Mouse (Mus musculus): ENCODE data around the gene Snap25. TPM values are rescaled to one million over a fixed set of nuclear protein-coding genes. Genes with fewer than 3 reads are reported as not detected.

The Snap25 gene
- polyA plus RNA-seq, 1 experiment from 2014 or later: 169 TPM

GRCm38 (mm10) chr2:136678321-136679161, 34.7 kb upstream of the Snap25 start:
- H3K9ac ChIP-seq (replicated peaks; ENCODE audit: low read depth, low read length): peak overlapping the region; percentile 80
- peak overlapping the region; percentile 95 for H3K4me2 ChIP-seq (ENCODE audit: low read length)
- 2% methylated on average over 44 of the region's 44 CpGs for WGBS
- no peaks in the 10 kb centered on the region for H3K36me3 ChIP-seq (ENCODE audit: control insufficient read depth, insufficient read depth)
- peaks cover 26% of the 10 kb centered on the region for H3K4me1 ChIP-seq (replicated peaks; ENCODE audit: control insufficient read depth, insufficient read depth, low read length)
- peak overlapping the region; percentile 66 for H3K4me3 ChIP-seq (replicated peaks; ENCODE audit: low read length)
- no peaks in the 10 kb centered on the region for H3K27me3 ChIP-seq (replicated peaks; ENCODE audit: control insufficient read depth, insufficient read depth, low read length)
- H3K9me3 ChIP-seq (ENCODE audit: control insufficient read depth, low read length): no peaks in the 10 kb centered on the region
- peak; percentile 87 for ATAC-seq
- peak overlapping the region; percentile 69; the same call in 1 of the 2 replicates for H3K27ac ChIP-seq (ENCODE audit: low read length)

GRCm38 (mm10) chr2:136679280-136680221, 33.7 kb upstream of the Snap25 start:
- no peak overlapping the region for H3K27ac ChIP-seq (ENCODE audit: low read length)
- H3K9me3 ChIP-seq (ENCODE audit: control insufficient read depth, low read length): no peaks in the 10 kb centered on the region
- peak; percentile 75 for ATAC-seq

GRCm38 (mm10) chr2:136682146-136682860, 30.9 kb upstream of the Snap25 start:
- no peak for ATAC-seq
- Histone ChIP-seq H3K9me3 (ENCODE audit: control insufficient read depth, low read length) (no peaks in the 10 kb centered on the region), H3K27me3 (replicated peaks; ENCODE audit: control insufficient read depth, insufficient read depth, low read length) (no peaks in the 10 kb centered on the region), H3K4me2 (ENCODE audit: low read length) (no peak overlapping the region), H3K36me3 (ENCODE audit: control insufficient read depth, insufficient read depth) (no peaks in the 10 kb centered on the region), H3K4me1 (replicated peaks; ENCODE audit: control insufficient read depth, insufficient read depth, low read length) (peaks cover 23% of the 10 kb centered on the region), H3K4me3 (replicated peaks; ENCODE audit: low read length) (no peak overlapping the region), H3K27ac (ENCODE audit: low read length) (no peak overlapping the region), H3K9ac (replicated peaks; ENCODE audit: low read depth, low read length) (no peak overlapping the region)
- 59% methylated on average over 11 of the region's 11 CpGs for WGBS

More at GRCm38 (mm10) chr2:136679280-136680221, 33.7 kb upstream of the Snap25 start:
- under 1% methylated on average over 24 of the region's 24 CpGs for WGBS
- peak overlapping the region; percentile 66 for H3K4me3 ChIP-seq (replicated peaks; ENCODE audit: low read length)
- peak overlapping the region; percentile 80 for H3K9ac ChIP-seq (replicated peaks; ENCODE audit: low read depth, low read length)
- no peaks in the 10 kb centered on the region for H3K36me3 ChIP-seq (ENCODE audit: control insufficient read depth, insufficient read depth)
- peaks cover 24% of the 10 kb centered on the region for H3K4me1 ChIP-seq (replicated peaks; ENCODE audit: control insufficient read depth, insufficient read depth, low read length)
- no peaks in the 10 kb centered on the region for H3K27me3 ChIP-seq (replicated peaks; ENCODE audit: control insufficient read depth, insufficient read depth, low read length)
- peak overlapping the region; percentile 95 for H3K4me2 ChIP-seq (ENCODE audit: low read length)

GRCm38 (mm10) chr2:136686195-136686594, 27.1 kb upstream of the Snap25 start:
- no peak overlapping the region for H3K4me3 ChIP-seq (replicated peaks; ENCODE audit: low read length)
- H3K27me3 ChIP-seq (replicated peaks; ENCODE audit: control insufficient read depth, insufficient read depth, low read length): no peaks in the 10 kb centered on the region
- no peaks in the 10 kb centered on the region for H3K36me3 ChIP-seq (ENCODE audit: control insufficient read depth, insufficient read depth)
- no peak overlapping the region for H3K9ac ChIP-seq (replicated peaks; ENCODE audit: low read depth, low read length)
- peak; percentile 54 for ATAC-seq
- H3K4me1 ChIP-seq (replicated peaks; ENCODE audit: control insufficient read depth, insufficient read depth, low read length): 0 out of 2 replicates have a peak, but pooled peaks cover 2% of the 10 kb centered on the region
- no peak overlapping the region for H3K27ac ChIP-seq (ENCODE audit: low read length)
- 32% methylated on average over 3 of the region's 3 CpGs for WGBS
- no peaks in the 10 kb centered on the region for H3K9me3 ChIP-seq (ENCODE audit: control insufficient read depth, low read length)
- H3K4me2 ChIP-seq (ENCODE audit: low read length): no peak overlapping the region

- 82% methylated on average over 4 of the region's 4 CpGs for WGBS
- Histone ChIP-seq H3K4me3 (replicated peaks; ENCODE audit: low read length) (no peak overlapping the region), H3K4me2 (ENCODE audit: low read length) (no peak overlapping the region), H3K9ac (replicated peaks; ENCODE audit: low read depth, low read length) (no peak overlapping the region), H3K36me3 (ENCODE audit: control insufficient read depth, insufficient read depth) (no peaks in the 10 kb centered on the region), H3K27me3 (replicated peaks; ENCODE audit: control insufficient read depth, insufficient read depth, low read length) (no peaks in the 10 kb centered on the region), H3K27ac (ENCODE audit: low read length) (no peak overlapping the region), H3K9me3 (ENCODE audit: control insufficient read depth, low read length) (no peaks in the 10 kb centered on the region), H3K4me1 (replicated peaks; ENCODE audit: control insufficient read depth, insufficient read depth, low read length) (0 out of 2 replicates have a peak, but pooled peaks cover under 1% of the 10 kb centered on the region)
- no peak for ATAC-seq
Measured at GRCm38 (mm10) chr2:136687316-136687715, 25.9 kb upstream of the Snap25 start.

- Histone ChIP-seq H3K9me3 (ENCODE audit: control insufficient read depth, low read length) (no peaks in the 10 kb centered on the region), H3K4me3 (replicated peaks; ENCODE audit: low read length) (no peak overlapping the region), H3K4me2 (ENCODE audit: low read length) (no peak overlapping the region), H3K27me3 (replicated peaks; ENCODE audit: control insufficient read depth, insufficient read depth, low read length) (no peaks in the 10 kb centered on the region), H3K4me1 (replicated peaks; ENCODE audit: control insufficient read depth, insufficient read depth, low read length) (no peaks in the 10 kb centered on the region), H3K27ac (ENCODE audit: low read length) (no peak overlapping the region), H3K36me3 (ENCODE audit: control insufficient read depth, insufficient read depth) (no peaks in the 10 kb centered on the region), H3K9ac (replicated peaks; ENCODE audit: low read depth, low read length) (no peak overlapping the region)
- no peak for ATAC-seq
- WGBS: 68% methylated on average over 4 of the region's 4 CpGs
Measured at GRCm38 (mm10) chr2:136689476-136689875, 23.8 kb upstream of the Snap25 start.

GRCm38 (mm10) chr2:136691681-136692080, 21.6 kb upstream of the Snap25 start:
- H3K4me1 ChIP-seq (replicated peaks; ENCODE audit: control insufficient read depth, insufficient read depth, low read length): no peaks in the 10 kb centered on the region
- H3K4me3 ChIP-seq (replicated peaks; ENCODE audit: low read length): no peak overlapping the region
- H3K27me3 ChIP-seq (replicated peaks; ENCODE audit: control insufficient read depth, insufficient read depth, low read length): no peaks in the 10 kb centered on the region
- no peak overlapping the region for H3K9ac ChIP-seq (replicated peaks; ENCODE audit: low read depth, low read length)
- H3K36me3 ChIP-seq (ENCODE audit: control insufficient read depth, insufficient read depth): no peaks in the 10 kb centered on the region
- no peak overlapping the region for H3K4me2 ChIP-seq (ENCODE audit: low read length)
- 69% methylated on average over 1 of the region's 1 CpGs for WGBS
- no peak overlapping the region for H3K27ac ChIP-seq (ENCODE audit: low read length)
- H3K9me3 ChIP-seq (ENCODE audit: control insufficient read depth, low read length): no peaks in the 10 kb centered on the region
- no peak for ATAC-seq

- H3K36me3 ChIP-seq (ENCODE audit: control insufficient read depth, insufficient read depth): no peaks in the 10 kb centered on the region
- H3K27ac ChIP-seq (ENCODE audit: low read length): no peak overlapping the region
- H3K9ac ChIP-seq (replicated peaks; ENCODE audit: low read depth, low read length): no peak overlapping the region
- no peaks in the 10 kb centered on the region for H3K9me3 ChIP-seq (ENCODE audit: control insufficient read depth, low read length)
- H3K4me1 ChIP-seq (replicated peaks; ENCODE audit: control insufficient read depth, insufficient read depth, low read length): no peaks in the 10 kb centered on the region
- no peak overlapping the region for H3K4me3 ChIP-seq (replicated peaks; ENCODE audit: low read length)
- no peaks in the 10 kb centered on the region for H3K27me3 ChIP-seq (replicated peaks; ENCODE audit: control insufficient read depth, insufficient read depth, low read length)
- WGBS: 81% methylated on average over 3 of the region's 3 CpGs
- no peak overlapping the region for H3K4me2 ChIP-seq (ENCODE audit: low read length)
- no peak for ATAC-seq
Measured at GRCm38 (mm10) chr2:136699429-136700227, 13.6 kb upstream of the Snap25 start.
